Mouse (Mus musculus): ENCODE measurements at regions not wholly inside any gene's neighbourhood (a gene's known extent, or its start where the extent isn't known, plus 50 kb on each side); places are given as distances from the start of the nearest gene placed in this dataset.

DNA sequence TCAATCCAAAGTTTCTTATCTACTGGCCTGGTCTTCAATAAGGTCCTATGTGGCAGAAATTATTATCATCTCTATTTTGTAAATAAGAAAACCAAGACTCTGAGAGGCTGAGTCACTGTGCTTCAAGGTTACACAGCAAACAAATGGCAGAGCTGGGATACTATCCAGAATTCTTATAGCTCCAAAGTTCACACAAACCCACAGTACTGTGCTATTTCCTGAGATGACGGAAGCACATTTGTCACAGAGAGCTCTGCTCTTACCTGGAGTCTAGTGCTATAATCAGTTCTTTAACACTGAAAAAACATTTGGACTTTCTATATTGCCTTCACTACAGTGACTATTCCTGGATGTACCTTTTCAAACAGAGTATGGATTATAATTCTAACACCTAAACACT lies 654.7 kb upstream of the Brinp1 start:
- ATAC-seq (ENCODE audit: low read depth) (no peak), DNase-seq (ENCODE audit: low spot score) (no peak)
- Histone ChIP-seq H3K9ac (ENCODE audit: low read depth, low read length) (no peak overlapping the region), H3K4me3 (ENCODE audit: low read depth, low read length) (no peak overlapping the region), H3K4me2 (ENCODE audit: low read depth, low read length) (no peak overlapping the region), H3K4me1 (ENCODE audit: control insufficient read depth, insufficient read depth, low read length) (no peaks in the 10 kb centered on the region), H3K9me3 (ENCODE audit: control insufficient read depth, low read length) (no peaks in the 10 kb centered on the region), H3K36me3 (ENCODE audit: control insufficient read depth, insufficient read depth, low read length) (no peaks in the 10 kb centered on the region), H3K27ac (replicated peaks; ENCODE audit: low read depth, low read length) (no peak overlapping the region), H3K27me3 (replicated peaks; ENCODE audit: control insufficient read depth, insufficient read depth, low read length) (no peaks in the 10 kb centered on the region)
- WGBS = 91% methylated on average over 1 of the region's 1 CpGs

DNA sequence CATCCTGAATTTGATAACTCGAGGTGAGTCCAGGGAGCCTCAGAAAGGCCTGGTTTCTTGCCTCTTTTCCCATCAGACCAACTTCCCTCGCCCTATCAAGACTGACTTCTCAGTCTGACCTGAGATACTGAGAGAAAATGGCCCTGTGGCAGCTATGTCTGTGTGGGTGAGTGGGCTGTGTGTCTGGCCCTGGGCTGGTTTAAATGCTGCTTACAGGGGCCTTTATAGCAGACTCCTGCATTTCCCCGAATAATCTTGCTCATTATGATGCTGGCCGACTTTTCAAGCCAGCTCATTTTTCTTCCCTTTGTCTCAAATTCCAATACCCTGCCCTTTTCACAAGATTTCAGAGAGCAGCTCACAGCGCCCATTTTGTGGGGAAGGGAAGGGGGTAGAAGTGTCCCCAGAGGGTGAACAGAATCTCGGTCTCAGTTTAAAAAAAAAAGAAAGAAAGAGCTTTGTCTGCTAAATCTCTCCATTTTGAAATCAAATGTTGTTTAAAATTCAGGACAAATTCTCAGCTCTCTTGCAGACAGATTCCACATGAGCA lies 642.9 kb upstream of the Brinp1 start:
- WGBS = 43% methylated on average over 6 of the region's 6 CpGs
- Histone ChIP-seq H3K4me2 (ENCODE audit: low read depth, low read length) (no peak overlapping the region), H3K4me3 (ENCODE audit: low read depth, low read length) (no peak overlapping the region), H3K27ac (replicated peaks; ENCODE audit: low read depth, low read length) (no peak overlapping the region), H3K4me1 (ENCODE audit: control insufficient read depth, insufficient read depth, low read length) (no peaks in the 10 kb centered on the region), H3K27me3 (replicated peaks; ENCODE audit: control insufficient read depth, insufficient read depth, low read length) (no peaks in the 10 kb centered on the region), H3K36me3 (ENCODE audit: control insufficient read depth, insufficient read depth, low read length) (no peaks in the 10 kb centered on the region), H3K9me3 (ENCODE audit: control insufficient read depth, low read length) (no peaks in the 10 kb centered on the region), H3K9ac (ENCODE audit: low read depth, low read length) (no peak overlapping the region)
- DNase-seq (ENCODE audit: low spot score) (no peak), ATAC-seq (ENCODE audit: low read depth) (no peak)

DNA sequence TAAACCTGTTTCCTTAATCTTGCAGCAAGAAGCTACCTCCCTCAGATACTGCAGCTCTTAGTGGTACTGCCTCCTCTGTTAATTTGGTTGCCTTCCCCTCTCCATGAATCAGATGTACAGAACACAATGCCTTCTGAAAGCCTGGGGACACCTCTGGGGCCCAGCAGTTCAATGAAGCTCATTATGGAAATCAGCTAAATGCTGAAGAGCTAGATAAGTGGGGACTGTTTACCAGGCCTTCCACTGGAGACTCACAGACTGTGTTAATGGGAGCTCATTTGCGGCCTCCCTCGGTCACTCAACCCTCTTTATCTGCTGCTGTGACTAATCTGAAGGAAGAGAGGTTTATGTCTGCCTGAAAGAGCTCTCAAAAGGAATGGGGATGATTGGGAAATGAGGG lies 639.8 kb upstream of the Brinp1 start:
- H3K27ac ChIP-seq (replicated peaks; ENCODE audit: low read depth, low read length) = no peak overlapping the region
- ATAC-seq (ENCODE audit: low read depth) = no peak; the same call in 1 of the 2 replicates
- no peaks in the 10 kb centered on the region for H3K9me3 ChIP-seq (ENCODE audit: control insufficient read depth, low read length)
- no peaks in the 10 kb centered on the region for H3K4me1 ChIP-seq (ENCODE audit: control insufficient read depth, insufficient read depth, low read length)
- DNase-seq (ENCODE audit: low spot score) = no peak
- no peaks in the 10 kb centered on the region for H3K27me3 ChIP-seq (replicated peaks; ENCODE audit: control insufficient read depth, insufficient read depth, low read length)
- no peaks in the 10 kb centered on the region for H3K36me3 ChIP-seq (ENCODE audit: control insufficient read depth, insufficient read depth, low read length)
- H3K4me3 ChIP-seq (ENCODE audit: low read depth, low read length) = no peak overlapping the region
- H3K9ac ChIP-seq (ENCODE audit: low read depth, low read length) = no peak overlapping the region
- WGBS = 59% methylated on average over 2 of the region's 2 CpGs
- no peak overlapping the region for H3K4me2 ChIP-seq (ENCODE audit: low read depth, low read length)

GRCm38 (mm10) chr4:69576256-69576655 lies 622.1 kb upstream of the Brinp1 start:
- H3K36me3 ChIP-seq (ENCODE audit: control insufficient read depth, insufficient read depth, low read length) = no peaks in the 10 kb centered on the region
- H3K27me3 ChIP-seq (replicated peaks; ENCODE audit: control insufficient read depth, insufficient read depth, low read length) = no peaks in the 10 kb centered on the region
- ATAC-seq (ENCODE audit: low read depth) (no peak), DNase-seq (ENCODE audit: low spot score) (no peak)
- H3K4me3 ChIP-seq (ENCODE audit: low read depth, low read length) = no peak overlapping the region
- no peak overlapping the region for H3K27ac ChIP-seq (replicated peaks; ENCODE audit: low read depth, low read length)
- H3K4me1 ChIP-seq (ENCODE audit: control insufficient read depth, insufficient read depth, low read length) = no peaks in the 10 kb centered on the region
- no peaks in the 10 kb centered on the region for H3K9me3 ChIP-seq (ENCODE audit: control insufficient read depth, low read length)
- H3K4me2 ChIP-seq (ENCODE audit: low read depth, low read length) = no peak overlapping the region
- H3K9ac ChIP-seq (ENCODE audit: low read depth, low read length) = no peak overlapping the region
- WGBS = 70% methylated on average over 3 of the region's 3 CpGs

GRCm38 (mm10) chr4:69548104-69548503 lies 593.9 kb upstream of the Brinp1 start:
- no peaks in the 10 kb centered on the region for H3K27me3 ChIP-seq (replicated peaks; ENCODE audit: control insufficient read depth, insufficient read depth, low read length)
- H3K36me3 ChIP-seq (ENCODE audit: control insufficient read depth, insufficient read depth, low read length) = no peaks in the 10 kb centered on the region
- no peak overlapping the region for H3K27ac ChIP-seq (replicated peaks; ENCODE audit: low read depth, low read length)
- no peaks in the 10 kb centered on the region for H3K4me1 ChIP-seq (ENCODE audit: control insufficient read depth, insufficient read depth, low read length)
- ATAC-seq (ENCODE audit: low read depth) (no peak), DNase-seq (ENCODE audit: low spot score) (no peak)
- no peak overlapping the region for H3K4me3 ChIP-seq (ENCODE audit: low read depth, low read length)
- no peaks in the 10 kb centered on the region for H3K9me3 ChIP-seq (ENCODE audit: control insufficient read depth, low read length)
- H3K9ac ChIP-seq (ENCODE audit: low read depth, low read length) = no peak overlapping the region
- WGBS = 70% methylated on average over 2 of the region's 2 CpGs
- no peak overlapping the region for H3K4me2 ChIP-seq (ENCODE audit: low read depth, low read length)

GRCm38 (mm10) chr4:69538172-69538908 lies 584.1 kb upstream of the Brinp1 start:
- DNase-seq (ENCODE audit: low spot score) (peak; percentile 16), ATAC-seq (ENCODE audit: low read depth) (no peak)
- Histone ChIP-seq H3K4me1 (ENCODE audit: control insufficient read depth, insufficient read depth, low read length) (no peaks in the 10 kb centered on the region), H3K4me2 (ENCODE audit: low read depth, low read length) (no peak overlapping the region), H3K9ac (ENCODE audit: low read depth, low read length) (no peak overlapping the region), H3K9me3 (ENCODE audit: control insufficient read depth, low read length) (no peaks in the 10 kb centered on the region), H3K36me3 (ENCODE audit: control insufficient read depth, insufficient read depth, low read length) (no peaks in the 10 kb centered on the region), H3K4me3 (ENCODE audit: low read depth, low read length) (no peak overlapping the region), H3K27me3 (replicated peaks; ENCODE audit: control insufficient read depth, insufficient read depth, low read length) (no peaks in the 10 kb centered on the region), H3K27ac (replicated peaks; ENCODE audit: low read depth, low read length) (no peak overlapping the region)
- 67% methylated on average over 6 of the region's 6 CpGs for WGBS

DNA sequence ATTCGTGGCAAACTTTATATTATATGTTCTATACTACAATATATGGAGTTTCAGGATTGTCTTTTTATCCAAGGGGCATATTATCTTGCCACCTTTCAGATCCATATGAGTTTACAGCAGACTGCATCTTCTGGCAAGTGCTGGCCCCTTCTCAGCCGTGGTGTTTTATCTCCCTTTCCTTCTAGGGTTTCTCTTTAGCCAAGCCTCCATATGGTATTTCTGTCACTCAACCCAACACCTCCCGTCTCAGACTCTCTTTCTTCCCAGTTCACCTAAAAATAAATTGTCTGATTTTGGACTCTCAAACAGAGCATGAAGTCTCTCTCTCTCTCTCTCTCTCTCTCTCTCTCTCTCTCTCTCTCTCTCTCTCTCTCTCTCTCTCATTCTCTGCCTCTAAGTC lies 578.9 kb upstream of the Brinp1 start:
- H3K27ac ChIP-seq (replicated peaks; ENCODE audit: low read depth, low read length) = no peak overlapping the region
- H3K9ac ChIP-seq (ENCODE audit: low read depth, low read length) = no peak overlapping the region
- ATAC-seq (ENCODE audit: low read depth) (no peak), DNase-seq (ENCODE audit: low spot score) (no peak)
- H3K4me2 ChIP-seq (ENCODE audit: low read depth, low read length) = no peak overlapping the region
- H3K4me3 ChIP-seq (ENCODE audit: low read depth, low read length) = no peak overlapping the region
- H3K9me3 ChIP-seq (ENCODE audit: control insufficient read depth, low read length) = no peaks in the 10 kb centered on the region
- 57% methylated on average over 3 of the region's 3 CpGs for WGBS
- no peaks in the 10 kb centered on the region for H3K4me1 ChIP-seq (ENCODE audit: control insufficient read depth, insufficient read depth, low read length)
- no peaks in the 10 kb centered on the region for H3K27me3 ChIP-seq (replicated peaks; ENCODE audit: control insufficient read depth, insufficient read depth, low read length)
- H3K36me3 ChIP-seq (ENCODE audit: control insufficient read depth, insufficient read depth, low read length) = no peaks in the 10 kb centered on the region

- WGBS = 83% methylated on average over 2 of the region's 2 CpGs
- no peaks in the 10 kb centered on the region for H3K4me1 ChIP-seq (ENCODE audit: control insufficient read depth, insufficient read depth, low read length)
- no peaks in the 10 kb centered on the region for H3K36me3 ChIP-seq (ENCODE audit: control insufficient read depth, insufficient read depth, low read length)
- no peaks in the 10 kb centered on the region for H3K9me3 ChIP-seq (ENCODE audit: control insufficient read depth, low read length)
- H3K27me3 ChIP-seq (replicated peaks; ENCODE audit: control insufficient read depth, insufficient read depth, low read length) = no peaks in the 10 kb centered on the region
- no peak overlapping the region for H3K9ac ChIP-seq (ENCODE audit: low read depth, low read length)
- no peak overlapping the region for H3K27ac ChIP-seq (replicated peaks; ENCODE audit: low read depth, low read length)
- no peak overlapping the region for H3K4me2 ChIP-seq (ENCODE audit: low read depth, low read length)
- ATAC-seq (ENCODE audit: low read depth) (no peak), DNase-seq (ENCODE audit: low spot score) (no peak)
- no peak overlapping the region for H3K4me3 ChIP-seq (ENCODE audit: low read depth, low read length)
Measured at GRCm38 (mm10) chr4:69523112-69523511, 568.9 kb upstream of the Brinp1 start.

GRCm38 (mm10) chr4:69508281-69508680 lies 554.1 kb upstream of the Brinp1 start:
- ATAC-seq (ENCODE audit: low read depth) = no peak
- Histone ChIP-seq H3K4me2 (ENCODE audit: low read depth, low read length) (no peak overlapping the region), H3K4me3 (ENCODE audit: low read depth, low read length) (no peak overlapping the region), H3K4me1 (ENCODE audit: control insufficient read depth, insufficient read depth, low read length) (no peaks in the 10 kb centered on the region), H3K9ac (ENCODE audit: low read depth, low read length) (no peak overlapping the region), H3K27me3 (replicated peaks; ENCODE audit: control insufficient read depth, insufficient read depth, low read length) (no peaks in the 10 kb centered on the region), H3K27ac (replicated peaks; ENCODE audit: low read depth, low read length) (no peak overlapping the region), H3K36me3 (ENCODE audit: control insufficient read depth, insufficient read depth, low read length) (no peaks in the 10 kb centered on the region), H3K9me3 (ENCODE audit: control insufficient read depth, low read length) (no peaks in the 10 kb centered on the region)
- 49% methylated on average over 4 of the region's 4 CpGs for WGBS
- peak; percentile 22 for DNase-seq (ENCODE audit: low spot score)

All from embryonic facial prominence, embryonic 14.5 days (tissue).